Comparison of ENCODE assay signal across 7 mouse cellular contexts in genomic region chr17:69157809-69158185, GRCm38 (mm10).
DNase-seq lines count a peak whose midpoint lies in the region; ATAC-seq and TF ChIP-seq lines count a peak whose summit lies in the region.

No protein-coding gene starts in this region.

- no peak overlapping the region for H3K27ac ChIP-seq in ES-E14 (ENCODE audit: insufficient read depth, low read depth, low read length, poor library complexity, severe bottlenecking)
- peak overlapping the region; percentile 86 for H3K27ac ChIP-seq in heart, embryonic 15.5 days
- no peak overlapping the region for H3K27ac ChIP-seq in liver, embryonic 16.5 days (ENCODE audit: low read length)

- DNase-seq in ES-E14 (ENCODE audit: low read depth, low spot score), result no peak
- no peak for DNase-seq in frontal cortex, postnatal 10 days (ENCODE audit: low spot score in 2 of 2)
- DNase-seq in kidney, postnatal 10 days, result no peak
- DNase-seq in ovary, postnatal 10 days (ENCODE audit: low spot score), result no peak

- H3K9ac ChIP-seq in ES-E14 (ENCODE audit: insufficient read depth, low read depth, low read length, poor library complexity, severe bottlenecking), result no peak overlapping the region
- H3K9ac ChIP-seq in heart, embryonic 15.5 days, result peak overlapping the region; percentile 96
- no peak overlapping the region for H3K9ac ChIP-seq in liver, embryonic 16.5 days (ENCODE audit: low read depth, low read length)

- H3K79me2 ChIP-seq in C2C12 (ENCODE audit: control insufficient read depth, insufficient read depth), result peaks cover 61% of the 10 kb centered on the region

- no peaks in the 10 kb centered on the region for H3K9me3 ChIP-seq in ES-E14 (ENCODE audit: control insufficient read depth, insufficient read depth, low read depth, low read length)
- no peaks in the 10 kb centered on the region for H3K9me3 ChIP-seq in heart, embryonic 15.5 days (replicated peaks)
- H3K9me3 ChIP-seq in liver, embryonic 16.5 days (replicated peaks; ENCODE audit: control insufficient read depth, low read length), result no peaks in the 10 kb centered on the region

- H3K36me3 ChIP-seq in C2C12 (ENCODE audit: control insufficient read depth, insufficient read depth) (no peaks in the 10 kb centered on the region), ES-E14 (ENCODE audit: control insufficient read depth, insufficient read depth, low read length, poor library complexity, severe bottlenecking) (no peaks in the 10 kb centered on the region)
- no peaks in the 10 kb centered on the region for H3K36me3 ChIP-seq in heart, embryonic 15.5 days
- no peaks in the 10 kb centered on the region for H3K36me3 ChIP-seq in liver, embryonic 16.5 days (ENCODE audit: control insufficient read depth, insufficient read depth)

- no peak for TF ChIP-seq CTCF in C2C12 (IDR thresholded peaks at IDR 0.05; ENCODE audit: control insufficient read depth, insufficient read depth, insufficient read length)

- no peak overlapping the region for H3ac ChIP-seq in C2C12 (ENCODE audit: control insufficient read depth, insufficient read length, low read depth)

- no peak for ATAC-seq in heart, embryonic 15.5 days (replicated peaks; ENCODE audit: insufficient number of reproducible peaks, insufficient read depth, low FRiP score, low read depth)
- ATAC-seq in liver, embryonic 16.5 days (ENCODE audit: low read depth), result no peak

- no peaks in the 10 kb centered on the region for H3K27me3 ChIP-seq in C2C12 (ENCODE audit: control insufficient read depth, insufficient read depth, insufficient read length)
- no peaks in the 10 kb centered on the region for H3K27me3 ChIP-seq in heart, embryonic 15.5 days
- peaks cover 17% of the 10 kb centered on the region for H3K27me3 ChIP-seq in liver, embryonic 16.5 days (ENCODE audit: control insufficient read depth, insufficient read depth, low read depth, low read length)

- in situ Hi-C loops in ES-E14 (cut with MboI; ENCODE audit: low sequenced_read_pairs in 2 of 2, unreplicated experiment in 2 of 2), result no loop called here

- no peaks in the 10 kb centered on the region; a peak in 1 of 4 replicates for H3K4me1 ChIP-seq in ES-E14 (ENCODE audit: control insufficient read depth in 2 of 2, insufficient read depth in 2 of 2, low read length in 2 of 2, poor library complexity in 1 of 2)
- H3K4me1 ChIP-seq in heart, embryonic 15.5 days (replicated peaks), result peaks cover 19% of the 10 kb centered on the region
- no peaks in the 10 kb centered on the region for H3K4me1 ChIP-seq in liver, embryonic 16.5 days (ENCODE audit: control insufficient read depth, low read depth, low read length)

- H3K4me2 ChIP-seq in heart, embryonic 15.5 days, result peak overlapping the region; percentile 78
- H3K4me2 ChIP-seq in liver, embryonic 16.5 days (ENCODE audit: low read depth, low read length), result peak overlapping the region; percentile 63; the same call in 1 of the 2 replicates

- peak overlapping the region; percentile 50 for H3K4me3 ChIP-seq in C2C12 (ENCODE audit: insufficient read depth, poor library complexity, severe bottlenecking)
- H3K4me3 ChIP-seq in ES-E14 (ENCODE audit: insufficient read depth in 1 of 2, low read depth in 1 of 2, low read length in 2 of 2, poor library complexity in 1 of 2, severe bottlenecking in 1 of 2), result peak overlapping the region; percentile 78 to 95
- H3K4me3 ChIP-seq in heart, embryonic 15.5 days, result peak overlapping the region; percentile 96
- peak overlapping the region; percentile 59 for H3K4me3 ChIP-seq in liver, embryonic 16.5 days (ENCODE audit: low read depth, low read length)

- peaks cover 42% of the 10 kb centered on the region for H3K79me3 ChIP-seq in C2C12 (ENCODE audit: low read depth)

- WGBS in heart, embryonic 15.5 days, result 4% methylated on average over 11 of the region's 11 CpGs
- WGBS in liver, embryonic 16.5 days (ENCODE audit: insufficient replicate concordance), result 11% methylated on average over 11 of the region's 11 CpGs

TF ChIP-seq in C2C12, 6 proteins besides CTCF, POLR2A, EP300 and RAD21:
- no peak for TF ChIP-seq MYOD1 (IDR thresholded peaks at IDR 0.05; ENCODE audit: control insufficient read depth, insufficient read length, low read depth)
- TF ChIP-seq CEBPB (IDR thresholded peaks at IDR 0.05; ENCODE audit: low read depth), result no peak
- no peak for TF ChIP-seq USF1 (IDR thresholded peaks at IDR 0.05; ENCODE audit: low read depth)
- no peak for TF ChIP-seq MAX (IDR thresholded peaks at IDR 0.05)

TF ChIP-seq in ES-E14, 5 proteins besides CTCF, POLR2A, EP300 and RAD21:
- TF ChIP-seq HCFC1 (IDR thresholded peaks at IDR 0.05; ENCODE audit: borderline replicate concordance, insufficient read depth, low read length) (no peak), MAFK (IDR thresholded peaks at IDR 0.05; ENCODE audit: insufficient read depth, low read depth, low read length) (no peak), CHD2 (IDR thresholded peaks at IDR 0.05; ENCODE audit: low read depth, low read length) (no peak)
TF ChIP-seq in ES-E14: peak in this region for 0.
